Mouse (Mus musculus): ENCODE measurements at regions not wholly inside any gene's neighbourhood (a gene's known extent, or its start where the extent isn't known, plus 50 kb on each side); places are given as distances from the start of the nearest gene placed in this dataset.

GRCm38 (mm10) chr2:75492501-75492898 is 166.6 kb upstream of the Hnrnpa3 start:
- no peak for DNase-seq (ENCODE audit: low spot score)

- no peak for DNase-seq (ENCODE audit: low spot score)
Measured at GRCm38 (mm10) chr2:75496606-75497240, 162.3 kb upstream of the Hnrnpa3 start.

DNA sequence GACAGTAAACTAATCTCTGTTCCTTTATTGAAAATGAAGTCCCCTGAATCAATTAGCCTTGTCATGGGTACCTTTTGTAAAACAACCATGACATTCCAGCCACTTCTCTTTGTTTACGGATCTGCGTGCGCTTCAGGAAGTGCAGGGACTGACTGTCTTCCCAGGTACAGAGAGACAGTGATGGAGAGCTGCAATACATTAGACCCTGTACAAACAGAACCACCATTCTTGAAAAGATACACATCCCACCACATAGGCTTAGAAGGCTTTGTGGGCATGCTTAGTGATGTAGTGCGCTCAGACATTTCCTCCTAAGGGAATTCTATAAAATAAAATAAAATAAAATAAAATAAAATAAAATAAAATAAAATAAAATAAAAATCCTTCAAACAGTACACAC is 148.8 kb upstream of the Hnrnpa3 start:
- DNase-seq (ENCODE audit: low spot score), result no peak

- no peak for DNase-seq (ENCODE audit: low spot score)
Measured at GRCm38 (mm10) chr2:75512422-75513170, 146.5 kb upstream of the Hnrnpa3 start.

GRCm38 (mm10) chr2:75514171-75514570 is 144.9 kb upstream of the Hnrnpa3 start:
- DNase-seq (ENCODE audit: low spot score), result no peak

- DNase-seq (ENCODE audit: low spot score), result no peak
Measured at GRCm38 (mm10) chr2:75516223-75516622, 142.8 kb upstream of the Hnrnpa3 start.

DNA sequence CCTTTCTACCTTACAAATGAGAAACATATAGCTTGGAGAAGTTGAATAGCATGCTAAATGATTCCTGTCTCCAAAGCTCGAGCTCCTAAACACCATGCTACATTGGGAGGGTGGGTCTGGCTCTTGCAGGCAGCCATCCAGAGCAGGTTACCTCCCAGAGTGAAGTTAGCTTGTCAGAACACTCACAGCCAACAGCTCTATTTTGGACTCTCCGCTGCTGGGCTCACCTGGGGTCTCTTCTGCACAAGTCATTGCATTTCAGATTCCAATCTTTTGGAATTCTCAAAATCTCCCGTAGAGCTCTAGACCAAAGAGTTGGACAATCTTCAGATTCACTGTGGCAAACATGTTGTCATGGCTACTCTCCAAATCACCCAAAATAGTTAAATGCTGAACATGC is 142.0 kb upstream of the Hnrnpa3 start:
- no peak for DNase-seq (ENCODE audit: low spot score)

DNA sequence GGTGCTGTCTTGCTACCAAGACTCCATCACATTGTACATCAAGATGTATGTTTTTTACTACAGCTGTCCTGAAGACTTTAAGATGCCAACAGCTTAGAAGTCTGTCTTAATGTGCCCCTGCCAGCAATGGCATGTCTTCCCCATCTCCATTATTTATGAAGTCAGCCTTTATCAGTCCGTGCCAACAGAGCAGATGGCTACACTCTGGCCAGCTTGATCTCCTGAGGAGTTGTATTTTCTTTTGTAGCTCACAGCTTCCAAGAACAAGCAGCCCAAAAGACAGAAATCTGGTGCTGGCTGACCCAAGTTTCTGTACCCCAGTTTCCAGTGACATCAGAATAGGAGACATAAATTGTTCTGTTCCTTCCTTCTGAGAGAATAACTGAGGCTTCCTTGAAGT is 140.5 kb upstream of the Hnrnpa3 start:
- DNase-seq (ENCODE audit: low spot score), result no peak

DNA sequence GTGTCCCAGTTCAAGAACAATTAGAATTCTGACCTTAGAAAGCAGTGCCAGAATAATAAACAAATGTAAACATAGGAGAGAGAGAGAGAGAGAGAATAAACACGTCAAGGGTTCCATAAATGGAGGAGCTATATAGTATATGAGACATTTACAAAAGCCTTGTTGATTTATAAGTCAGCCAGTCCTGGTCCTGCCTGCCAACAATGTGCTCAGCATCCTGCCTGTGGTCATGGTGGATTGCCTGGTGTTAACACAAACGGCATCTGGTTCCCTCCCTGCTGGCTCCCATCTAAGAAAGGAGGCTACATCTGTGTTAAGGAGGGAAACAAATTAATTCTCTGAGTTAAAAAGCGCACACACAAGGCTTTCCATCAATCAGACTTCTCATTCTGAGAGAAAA is 133.5 kb upstream of the Hnrnpa3 start:
- no peak for DNase-seq (ENCODE audit: low spot score)

DNA sequence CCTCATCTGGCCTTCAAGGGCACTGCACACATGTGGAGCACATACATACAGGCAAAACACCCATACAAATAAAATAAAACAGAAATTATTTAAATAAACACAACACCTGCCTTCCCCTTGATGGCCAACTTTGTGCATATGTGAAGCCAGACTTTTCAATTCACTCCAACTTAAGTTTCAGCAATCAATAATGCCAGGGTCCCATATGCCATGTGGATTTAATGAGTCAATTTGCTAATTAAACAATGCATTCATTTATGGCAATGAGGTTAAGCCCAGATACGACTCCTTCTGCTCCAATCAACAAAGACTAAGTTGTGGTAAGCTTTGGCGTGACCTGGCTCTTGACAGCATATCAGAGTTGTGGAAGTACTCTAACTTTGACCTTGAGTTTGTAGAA is 130.4 kb upstream of the Hnrnpa3 start:
- no peak for DNase-seq (ENCODE audit: low spot score)

DNA sequence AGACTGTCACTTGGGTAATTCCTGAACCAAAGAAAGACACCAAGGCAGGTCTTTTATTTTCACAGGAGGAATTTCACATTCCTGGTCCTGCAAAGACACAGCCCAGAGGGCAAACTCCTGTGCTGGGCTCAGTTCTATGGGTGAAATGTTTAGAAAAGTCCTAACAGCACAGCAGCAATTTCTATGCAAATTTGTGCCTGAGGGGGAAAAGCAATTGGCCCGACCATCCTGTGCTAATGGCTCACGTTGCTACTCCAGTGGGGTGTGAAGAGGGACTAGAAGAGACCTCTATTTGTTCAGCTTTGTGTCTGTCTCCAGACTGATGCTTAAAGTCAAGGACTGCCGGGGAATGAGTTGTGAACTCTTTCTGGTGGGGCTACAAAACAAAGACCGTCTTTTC is 120.9 kb upstream of the Hnrnpa3 start:
- no peak for DNase-seq (ENCODE audit: low spot score)

- DNase-seq (ENCODE audit: low spot score), result no peak
Measured at GRCm38 (mm10) chr2:75539726-75540125, 119.3 kb upstream of the Hnrnpa3 start.

DNA sequence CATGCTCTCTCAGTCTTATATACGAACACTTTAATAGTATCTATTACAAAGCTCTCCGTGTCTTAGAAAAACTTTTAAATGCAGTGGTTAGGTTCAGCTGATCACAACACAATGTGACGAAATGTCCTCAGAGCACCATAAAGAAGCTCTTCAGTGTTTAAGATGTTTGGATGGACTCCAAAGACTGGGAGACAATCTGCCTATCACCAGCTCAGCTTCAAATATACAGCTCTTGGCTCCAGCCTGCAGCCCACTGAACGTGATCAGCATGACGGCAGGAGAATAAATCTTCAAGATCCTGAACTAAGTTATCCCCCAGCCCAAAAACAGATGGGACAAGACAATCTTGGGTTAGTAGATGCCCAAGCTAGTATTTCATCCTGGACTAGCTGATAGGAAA is 116.7 kb upstream of the Hnrnpa3 start:
- no peak for DNase-seq (ENCODE audit: low spot score)

DNA sequence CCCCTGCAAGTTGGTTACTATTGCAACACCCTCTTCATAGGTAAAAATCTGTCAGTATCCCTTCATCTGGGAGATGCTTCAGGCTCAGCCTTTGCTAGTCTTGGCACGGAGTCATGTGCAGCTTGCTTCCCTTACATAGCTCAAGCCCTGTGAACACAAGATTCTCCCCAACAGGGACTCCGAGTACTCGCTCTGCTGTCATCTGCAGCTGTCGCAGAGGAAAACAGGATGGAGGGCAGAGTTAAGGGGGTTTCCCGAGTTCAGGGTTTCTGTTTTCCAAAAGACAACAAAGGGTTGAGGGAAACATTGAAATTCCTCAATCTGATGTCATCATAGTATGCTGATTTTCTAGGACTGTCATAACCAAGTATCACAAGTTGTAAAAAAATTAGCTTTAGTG is 116.3 kb upstream of the Hnrnpa3 start:
- DNase-seq (ENCODE audit: low spot score), result no peak

DNA sequence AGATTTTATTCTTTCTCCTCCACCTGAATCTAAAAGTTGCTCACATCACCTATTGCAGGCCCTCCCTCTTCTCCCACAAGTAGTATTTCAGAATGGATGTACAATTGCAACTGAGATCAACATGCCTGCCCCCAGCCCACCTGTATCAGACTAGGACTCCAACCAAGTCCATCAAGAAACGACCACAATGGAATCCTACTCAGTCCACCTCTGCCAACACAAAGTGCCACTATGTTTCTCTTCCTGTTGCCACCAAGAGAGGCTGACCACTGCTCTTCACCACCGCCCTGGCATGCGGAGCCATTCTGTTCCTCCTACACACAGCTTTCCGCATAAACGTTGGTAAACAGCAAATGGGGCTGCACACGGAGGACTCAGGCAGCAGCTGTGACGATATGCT is 113.1 kb upstream of the Hnrnpa3 start:
- DNase-seq (ENCODE audit: low spot score), result no peak

DNA sequence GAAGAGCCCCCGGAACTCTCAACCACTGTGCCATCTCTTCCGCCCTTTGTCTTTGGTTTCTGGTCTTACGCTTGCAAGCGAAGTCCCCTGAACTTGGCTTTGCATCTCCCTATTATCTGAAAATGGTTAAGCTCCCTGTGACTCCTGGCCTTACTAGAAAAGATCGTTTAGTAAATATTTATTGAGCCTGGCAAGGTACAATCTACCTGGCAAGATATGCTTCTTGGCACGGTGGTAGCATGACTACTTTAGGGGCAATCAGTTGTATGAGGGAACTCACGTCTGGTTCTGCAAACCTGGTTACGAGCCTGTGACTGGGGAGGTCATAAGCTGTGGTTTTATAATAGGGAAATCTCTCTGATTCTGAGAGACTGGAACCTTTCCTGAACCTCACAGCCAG is 103.4 kb upstream of the Hnrnpa3 start:
- no peak for DNase-seq (ENCODE audit: low spot score)

DNA sequence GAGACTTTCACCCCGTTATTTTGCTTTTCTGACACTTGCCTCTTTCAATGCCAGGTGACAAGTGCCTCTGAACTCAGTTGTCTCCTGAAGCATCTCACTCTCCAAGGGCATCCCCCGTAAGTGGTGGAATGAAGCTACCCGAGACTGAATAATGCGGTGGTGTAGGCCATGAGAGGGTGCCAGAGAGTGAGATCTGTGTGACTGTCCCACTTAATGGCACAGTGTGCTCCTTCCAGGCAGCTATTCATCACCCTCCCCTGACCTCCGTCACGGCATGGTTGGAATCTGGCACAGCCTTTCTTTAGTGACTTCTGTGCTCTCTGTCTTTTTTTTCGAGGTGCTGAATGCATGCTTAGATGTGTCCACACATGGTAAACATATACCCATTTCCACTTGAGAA is 102.3 kb upstream of the Hnrnpa3 start:
- DNase-seq (ENCODE audit: low spot score), result no peak

- DNase-seq (ENCODE audit: low spot score), result no peak
Measured at GRCm38 (mm10) chr2:75557392-75557791, 101.7 kb upstream of the Hnrnpa3 start.

DNA sequence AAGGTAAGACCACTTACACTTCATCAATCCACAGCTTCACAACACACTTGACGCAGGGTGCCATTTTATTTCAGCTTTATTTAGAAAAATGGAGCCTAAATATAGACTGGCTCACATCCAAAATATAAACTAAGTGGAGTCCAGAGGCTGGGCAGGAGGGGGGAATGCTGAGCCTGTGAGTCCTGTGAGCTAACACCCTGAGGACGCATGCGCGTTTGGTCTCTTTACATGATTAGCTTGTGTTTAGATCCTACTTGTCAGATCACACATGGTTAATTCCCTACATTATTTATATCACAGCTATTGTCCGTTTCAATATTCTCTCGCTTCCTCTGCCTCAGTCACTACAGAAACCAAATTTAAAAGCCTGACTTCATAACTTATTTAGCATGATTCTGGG is 99.1 kb upstream of the Hnrnpa3 start:
- DNase-seq (ENCODE audit: low spot score), result no peak

- DNase-seq (ENCODE audit: low spot score), result no peak
Measured at GRCm38 (mm10) chr2:75563253-75563913, 95.7 kb upstream of the Hnrnpa3 start.

DNA sequence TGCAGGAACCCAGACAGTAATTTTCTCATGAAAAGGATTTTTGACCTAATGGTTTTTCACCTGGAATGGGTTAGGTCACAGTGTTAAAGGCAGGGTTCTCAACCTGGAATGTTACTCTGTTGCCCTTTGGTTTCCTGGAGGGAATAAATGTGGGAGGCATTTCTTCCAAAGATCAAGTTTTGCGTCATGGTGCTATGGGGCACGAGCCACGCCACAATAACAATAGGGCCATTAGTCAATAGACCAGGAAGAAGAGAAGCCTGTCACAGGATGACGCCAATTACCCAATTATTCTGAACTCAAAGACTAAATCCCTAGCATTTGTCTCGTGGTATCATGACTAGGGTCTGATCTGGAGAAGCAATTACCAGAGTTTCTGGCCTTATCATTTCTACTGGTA is 94.3 kb upstream of the Hnrnpa3 start:
- DNase-seq (ENCODE audit: low spot score), result no peak

- DNase-seq (ENCODE audit: low spot score), result no peak
Measured at GRCm38 (mm10) chr2:75567131-75567530, 91.9 kb upstream of the Hnrnpa3 start.

GRCm38 (mm10) chr2:75569756-75570155 is 89.3 kb upstream of the Hnrnpa3 start:
- no peak for DNase-seq (ENCODE audit: low spot score)
